Mouse (Mus musculus) urinary bladder, postnatal 25 days (tissue): ENCODE measurements around the gene Tfap2d.

Experiments used
- DNase-seq: peaks from one replicate; pipeline ENCODE4 v3.0.0; 2022; ENCODE audit warnings: low spot score

Gene Tfap2d

GRCm38 (mm10) chr1:19102631-19103030 lies at the start of gene Tfap2d:
TSS of gene Tfap2d (plus strand) at chr1:19103022.
- DNase-seq = no peak

DNA sequence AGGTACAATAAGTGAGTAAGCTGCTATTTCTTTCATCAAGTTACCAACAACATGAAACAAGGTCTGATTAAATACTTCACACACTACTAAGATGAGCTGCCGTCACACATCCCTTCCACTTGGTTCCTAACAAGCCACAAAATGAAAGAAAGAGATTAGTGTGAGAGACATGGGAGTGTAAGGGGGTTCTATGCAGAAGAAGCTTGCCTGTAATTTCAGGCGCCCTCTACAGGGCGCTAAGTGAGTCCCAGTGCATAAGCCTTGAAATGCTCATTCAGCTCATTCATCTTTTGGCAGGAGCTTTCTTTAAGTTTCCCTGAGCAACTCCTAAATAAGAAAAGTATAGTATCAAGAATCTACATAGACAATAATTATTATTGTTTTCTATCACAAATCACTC lies 46.5 kb upstream of the Tfap2d start:
- DNase-seq = no peak

GRCm38 (mm10) chr1:19056861-19057260 lies 46.0 kb upstream of the Tfap2d start:
- DNase-seq = no peak

- no peak for DNase-seq
Observed at GRCm38 (mm10) chr1:19088078-19088477, 14.7 kb upstream of the Tfap2d start.

DNA sequence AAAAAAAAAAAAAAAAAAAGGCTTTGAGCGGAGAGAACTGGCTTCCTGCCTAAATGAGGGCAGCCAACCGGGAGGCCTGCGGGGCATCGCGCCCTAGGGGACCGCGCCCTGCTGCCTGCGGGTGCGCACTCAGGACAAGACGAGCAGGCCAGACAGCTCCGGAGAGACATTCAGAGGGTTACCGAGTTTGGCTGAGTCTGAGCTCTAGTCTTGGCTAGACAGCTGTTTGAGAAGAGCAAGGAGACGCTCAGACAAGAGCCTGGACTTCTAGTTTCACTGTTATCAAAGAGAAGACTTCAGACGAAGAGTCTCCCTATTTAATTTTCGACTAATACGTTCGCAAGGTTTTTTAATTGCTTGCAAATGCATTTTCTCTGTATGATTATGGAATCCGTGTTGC lies 5.9 kb upstream of the Tfap2d start:
- DNase-seq = no peak

DNA sequence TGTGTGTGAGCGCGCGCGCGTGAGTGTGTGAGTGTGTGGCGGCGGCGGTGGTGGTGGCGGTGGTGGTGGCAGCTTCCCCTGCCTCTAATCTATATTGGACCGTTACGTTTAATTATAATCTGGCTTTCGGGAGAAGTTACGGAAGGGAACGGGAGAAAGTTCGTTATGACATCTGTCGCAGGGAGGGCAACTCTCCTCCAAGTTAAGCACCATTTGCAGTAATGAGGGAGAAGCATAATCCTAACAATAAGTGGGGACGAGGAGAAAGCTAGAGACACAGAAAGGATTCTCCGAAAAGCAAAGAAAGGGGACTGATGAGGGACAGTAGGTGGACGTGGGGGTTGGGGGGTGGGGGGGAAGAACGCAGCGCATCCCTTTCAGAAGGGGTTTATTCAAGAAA lies 494 bp downstream of the Tfap2d start:
- no peak for DNase-seq

- no peak for DNase-seq
Observed at GRCm38 (mm10) chr1:19103776-19104142, 937 bp downstream of the Tfap2d start.

DNA sequence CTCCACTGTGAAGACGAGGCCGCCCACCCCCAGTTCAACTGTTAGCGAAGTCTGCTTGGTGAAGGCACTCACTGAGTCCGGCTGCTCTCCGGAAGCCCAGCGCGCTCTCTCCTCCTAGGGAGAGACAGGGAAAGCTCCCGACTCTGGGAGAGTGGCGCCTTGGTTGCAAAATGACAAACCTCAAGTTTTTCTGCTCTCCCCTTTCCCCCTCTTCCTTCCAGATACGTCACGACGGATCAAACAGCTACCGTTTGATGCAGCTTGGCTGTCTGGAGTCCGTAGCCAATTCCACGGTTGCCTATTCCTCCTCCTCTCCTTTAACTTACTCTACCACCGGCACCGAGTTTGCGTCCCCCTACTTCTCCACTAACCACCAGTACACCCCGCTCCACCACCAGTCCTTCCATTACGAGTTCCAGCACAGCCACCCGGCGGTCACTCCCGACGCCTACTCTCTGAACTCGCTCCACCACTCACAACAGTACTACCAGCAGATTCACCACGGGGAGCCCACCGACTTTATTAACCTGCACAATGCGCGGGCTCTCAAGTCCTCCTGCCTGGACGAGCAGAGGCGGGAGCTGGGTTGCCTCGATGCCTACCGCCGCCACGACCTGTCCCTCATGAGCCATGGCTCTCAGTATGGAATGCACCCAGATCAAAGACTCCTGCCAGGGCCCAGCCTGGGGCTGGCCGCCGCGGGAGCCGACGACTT lies 1.5 kb downstream of the Tfap2d start:
- no peak for DNase-seq

GRCm38 (mm10) chr1:19106401-19106800 lies 3.6 kb downstream of the Tfap2d start:
- no peak for DNase-seq

DNA sequence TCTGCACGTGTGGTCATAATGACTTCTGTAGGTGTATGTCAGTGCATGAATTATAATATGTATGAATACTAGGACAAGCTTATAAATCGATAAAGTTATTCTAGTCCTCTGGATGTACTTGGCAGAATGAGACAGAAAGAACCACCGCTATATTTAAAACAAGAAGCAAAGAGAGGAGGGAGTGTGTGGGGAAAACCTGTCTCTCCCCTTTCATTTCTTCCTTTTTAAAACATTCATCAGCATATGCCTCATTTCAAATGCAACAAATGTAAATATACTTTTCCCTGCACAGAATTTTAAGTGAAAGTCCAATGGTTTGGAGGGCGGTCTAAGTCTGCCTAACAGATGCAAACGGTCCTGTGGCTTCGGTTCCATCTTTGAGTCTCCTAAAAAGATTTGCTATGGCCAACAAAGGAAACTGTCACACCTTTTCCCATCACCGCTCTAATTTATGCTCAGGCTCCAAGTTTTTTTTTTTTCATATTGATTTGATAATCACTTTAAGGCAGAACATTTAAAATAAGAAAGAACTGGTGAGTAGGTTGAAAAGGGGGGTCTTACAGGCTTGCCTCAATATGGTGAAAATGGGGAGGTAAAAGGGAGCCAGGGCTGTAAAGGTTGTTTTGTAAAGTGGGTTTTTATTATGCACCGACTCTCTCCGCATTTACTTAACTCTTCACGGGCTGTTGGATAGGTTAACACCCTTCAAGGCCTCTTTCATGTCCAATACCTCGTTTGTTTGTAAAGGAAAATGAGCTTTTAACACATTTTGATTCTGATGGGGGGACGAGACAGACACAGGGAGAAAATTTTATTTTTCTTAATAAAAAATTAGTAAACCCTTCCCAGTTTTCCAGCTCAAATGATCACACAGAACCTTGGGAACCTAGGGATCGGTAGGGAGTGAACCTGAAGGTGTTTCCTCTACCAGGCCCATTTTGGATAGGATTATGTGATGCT lies 4.3 kb downstream of the Tfap2d start:
- DNase-seq = no peak

DNA sequence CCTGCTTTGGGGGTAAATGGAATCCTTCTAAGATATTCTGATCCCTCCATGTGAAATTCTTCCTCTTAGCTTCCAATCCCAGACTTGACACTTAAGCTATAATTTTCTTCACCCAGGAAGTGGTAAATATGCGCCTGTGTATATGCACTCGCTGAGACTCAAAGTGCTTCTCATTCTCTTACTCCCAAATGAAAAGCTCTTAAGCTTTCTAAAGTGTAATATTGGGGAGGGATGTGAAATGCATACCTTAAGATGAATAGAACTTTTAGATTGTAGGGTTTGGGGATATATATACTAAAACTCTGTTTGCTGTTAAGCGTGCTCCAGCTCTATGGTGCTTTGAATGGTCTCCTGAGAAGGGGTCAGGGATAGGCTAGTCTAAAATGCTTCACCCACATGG lies 5.0 kb downstream of the Tfap2d start:
- no peak for DNase-seq

- no peak for DNase-seq
Observed at GRCm38 (mm10) chr1:19109711-19110110, 6.9 kb downstream of the Tfap2d start.

GRCm38 (mm10) chr1:19110211-19110610 lies 7.4 kb downstream of the Tfap2d start:
- no peak for DNase-seq

GRCm38 (mm10) chr1:19111020-19111419 lies 8.2 kb downstream of the Tfap2d start:
- no peak for DNase-seq

DNA sequence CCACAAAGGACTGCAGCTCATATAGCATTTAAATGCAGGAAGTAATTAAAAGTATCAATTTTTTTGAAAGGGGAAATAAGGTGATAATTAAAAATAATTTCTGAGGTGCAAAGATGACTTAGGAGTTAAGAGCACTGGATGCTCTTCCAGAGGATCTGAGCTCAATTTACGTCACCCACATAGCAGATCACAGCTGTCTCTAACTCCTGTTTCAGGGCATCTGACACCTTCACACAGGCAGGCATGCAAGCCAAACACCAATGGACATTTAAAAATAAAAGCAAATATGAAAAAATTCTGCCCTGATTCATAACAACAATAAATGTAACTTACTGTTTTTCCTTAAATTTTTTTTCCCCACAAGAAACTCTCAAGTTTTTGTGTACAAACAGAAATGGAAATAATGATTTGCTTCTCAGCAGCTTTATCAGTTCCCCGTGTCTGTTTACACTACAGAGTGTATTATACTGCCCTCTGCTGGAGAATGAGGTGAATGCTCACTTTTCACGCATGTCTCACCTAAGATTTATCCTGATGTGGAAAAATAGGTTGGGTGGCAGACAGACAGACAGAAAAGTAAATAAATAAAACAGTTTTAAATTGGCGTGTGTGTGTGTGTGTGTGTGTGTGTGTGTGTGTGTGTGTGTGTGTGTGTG lies 76.0 kb downstream of the Tfap2d start:
- no peak for DNase-seq

GRCm38 (mm10) chr1:19205649-19206048 lies 102.8 kb downstream of the Tfap2d start:
- DNase-seq = peak; percentile 31

DNA sequence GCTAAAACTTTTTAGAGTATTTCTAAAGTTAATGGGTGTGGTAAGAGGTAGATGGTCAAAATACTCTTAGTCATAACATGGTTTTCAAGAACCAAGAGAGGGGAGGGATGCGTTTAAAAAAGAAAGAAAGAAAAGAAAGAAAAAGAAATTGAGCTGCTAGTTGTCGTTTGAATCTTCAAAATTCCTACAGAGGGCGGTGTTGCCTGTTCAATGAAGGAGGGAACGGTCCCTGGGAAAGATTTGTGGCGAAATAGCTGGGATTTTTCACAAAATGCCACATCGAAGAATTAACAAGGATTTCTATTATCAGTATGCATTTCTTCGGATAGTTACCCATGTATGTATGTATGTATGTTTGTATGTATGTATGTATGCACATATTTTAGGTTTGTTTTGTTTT lies 103.4 kb downstream of the Tfap2d start:
- DNase-seq = no peak

- no peak for DNase-seq
Observed at GRCm38 (mm10) chr1:19207611-19208010, 104.8 kb downstream of the Tfap2d start.

DNA sequence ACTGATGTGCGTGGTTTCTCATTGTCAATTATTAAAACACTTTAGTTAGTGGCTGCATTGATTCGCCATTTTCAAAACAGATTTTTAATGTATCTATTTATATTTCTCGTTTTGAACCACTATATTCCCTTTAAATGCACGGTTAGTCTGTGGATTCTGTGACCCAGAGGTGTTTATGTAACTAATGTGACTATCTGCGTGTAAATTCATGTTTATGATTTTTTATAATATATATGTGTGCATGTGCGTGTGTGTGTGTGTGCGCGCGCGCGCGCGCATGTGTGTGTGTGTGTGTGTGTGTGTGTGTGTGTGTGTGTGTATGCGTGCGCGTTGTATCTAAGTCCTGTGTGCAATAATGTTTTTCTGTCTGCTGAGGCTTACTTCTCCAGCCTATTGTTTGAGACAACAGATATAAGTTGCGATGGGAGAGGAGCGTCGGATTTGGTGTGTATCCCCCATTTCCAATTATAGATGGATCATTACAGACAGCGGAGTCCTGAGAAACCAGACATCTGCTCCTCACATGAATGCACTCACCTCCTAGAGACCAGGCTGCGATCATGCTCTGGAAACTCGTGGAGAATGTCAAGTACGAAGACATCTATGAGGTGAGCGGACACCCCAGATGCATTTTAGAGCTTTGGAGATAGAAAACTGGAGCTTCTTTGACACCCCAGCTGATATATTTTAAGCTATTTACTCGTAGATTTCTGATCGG lies 106.0 kb downstream of the Tfap2d start, which contains the start of gene Tfap2b:
Gene Tfap2b (plus strand): TSS at position 274 of the 718 bp plus-strand sequence.
- DNase-seq = no peak

- no peak for DNase-seq
Observed at GRCm38 (mm10) chr1:19209359-19209745, 106.5 kb downstream of the Tfap2d start.

- peak; percentile 6 for DNase-seq
Observed at GRCm38 (mm10) chr1:19209776-19210175, 107.0 kb downstream of the Tfap2d start.
